Mouse (Mus musculus) stomach, embryonic 15.5 days (tissue): ENCODE data around the gene Podnl1. TPM values are rescaled to one million over a fixed set of nuclear protein-coding genes. Genes with fewer than 3 reads are reported as not detected.
A peak's percentile ranks its signal among the peaks of the same experiment; 100 is the strongest.

Experiments
- ATAC-seq: fragments of 200-750 bp; cut with Nextera tagmentation; 2 replicates; pipeline ENCODE4 v1.8.0; 2017; ENCODE audit warnings: low read depth, moderate number of reproducible peaks, moderate TSS enrichment; ENCODE audit not compliant: insufficient read depth, low FRiP score
- H3K27ac ChIP-seq: fragments of 300-500 bp; sonication (generic); 2 replicates; pipeline ENCODE4 v1.5.1; 2015; ENCODE audit warnings: mild to moderate bottlenecking, inconsistent platforms
- H3K27me3 ChIP-seq: fragments of 300-500 bp; sonication (generic); replicated peaks from 2 replicates; pipeline ENCODE4 v1.6.1; 2015; ENCODE audit warnings: inconsistent platforms
- H3K36me3 ChIP-seq: fragments of 300-500 bp; sonication (generic); 2 replicates; pipeline ENCODE4 v1.6.1; 2015; ENCODE audit warnings: inconsistent platforms
- H3K4me1 ChIP-seq: fragments of 300-500 bp; sonication (generic); 2 replicates; pipeline ENCODE4 v1.6.1; 2015; ENCODE audit warnings: inconsistent platforms
- H3K4me2 ChIP-seq: fragments of 300-500 bp; sonication (generic); 2 replicates; pipeline ENCODE4 v1.6.1; 2015; ENCODE audit warnings: mild to moderate bottlenecking, inconsistent platforms
- H3K4me3 ChIP-seq: fragments of 300-500 bp; sonication (generic); replicated peaks from 2 replicates; pipeline ENCODE4 v1.5.1; 2015; ENCODE audit warnings: inconsistent platforms
- H3K9ac ChIP-seq: fragments of 300-500 bp; sonication (generic); 2 replicates; pipeline ENCODE4 v1.6.1; 2015; ENCODE audit warnings: inconsistent platforms
- H3K9me3 ChIP-seq: fragments of 300-500 bp; sonication (generic); 2 replicates; pipeline ENCODE4 v1.6.1; 2016; ENCODE audit warnings: inconsistent platforms
- WGBS: fragments of 180-500 bp; shearing (Covaris S2); methylation state at CpG from one replicate; pipeline ENCODE4 v1.1.7; 2015; 5-methylcytosine and 5-hydroxymethylcytosine counted together
- polyA plus RNA-seq: library from polyadenylated mRNA; unstranded; fragments of >200 nt; fragmentation: Nextera tagmentation; extraction: Ambion mirVana; gene quantifications from 2 replicates; pipeline ENCODE4 v1.2.1, GENCODE M21; 2015

Podnl1 gene
- polyA plus RNA-seq, result 0.36 and 0.39 TPM in 2 replicates

DNA sequence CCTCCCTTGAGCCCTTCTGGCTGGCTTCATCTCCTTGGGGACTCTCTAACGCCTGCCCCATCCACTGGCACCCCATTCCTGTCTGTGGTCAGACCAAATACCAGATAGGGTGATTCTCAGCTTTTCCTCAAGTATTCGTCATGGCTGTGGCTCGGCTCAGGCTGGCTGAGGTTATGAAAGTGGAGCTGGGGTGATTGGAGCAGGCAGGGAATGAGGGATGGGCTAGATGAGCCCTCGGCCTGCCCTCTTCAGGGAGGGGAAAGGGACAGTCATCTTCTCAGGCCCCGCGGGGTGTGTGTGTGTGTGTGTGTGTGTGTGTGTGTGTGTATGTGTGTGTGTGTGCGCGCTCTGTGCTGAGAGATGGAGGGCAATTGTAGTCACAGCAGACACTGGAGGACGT lies at the start of gene Podnl1:
TSS of gene Podnl1 (plus strand) at position 334 of the 400 bp plus-strand sequence.
- Histone ChIP-seq H3K9ac (no peak within 1 kb of the TSS), H3K4me2 (no peak within 1 kb of the TSS), H3K4me3 (no peak within 1 kb of the TSS), H3K9me3 (no peaks in the 10 kb centered on the region), H3K27me3 (no peaks in the 10 kb centered on the region), H3K27ac (no peak within 1 kb of the TSS), H3K4me1 (no peaks in the 10 kb centered on the region), H3K36me3 (no peaks in the 10 kb centered on the region)
- 37% methylated on average over 9 of the region's 9 CpGs for WGBS
- ATAC-seq, result no peak

DNA sequence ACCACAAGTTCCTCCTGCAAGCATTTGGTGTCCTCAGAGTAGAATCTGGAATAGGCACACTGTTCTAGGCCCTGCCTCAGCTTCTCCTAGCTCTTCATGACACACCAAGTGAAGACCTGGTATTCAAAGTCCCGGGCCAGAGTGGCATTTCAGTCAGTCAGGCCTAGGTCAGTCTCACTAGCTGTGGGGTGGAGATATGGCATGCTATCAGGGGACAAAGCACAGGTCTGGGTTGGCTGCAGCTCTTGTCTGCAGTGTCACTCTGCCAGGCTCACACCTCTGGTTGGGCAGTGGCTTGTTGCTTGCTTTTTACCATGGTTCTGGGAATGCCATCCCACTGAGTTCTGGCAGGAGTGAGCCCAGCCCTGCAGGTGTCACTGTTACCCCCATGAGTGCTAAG lies 49.4 kb upstream of the Podnl1 start:
- ATAC-seq, result no peak

DNA sequence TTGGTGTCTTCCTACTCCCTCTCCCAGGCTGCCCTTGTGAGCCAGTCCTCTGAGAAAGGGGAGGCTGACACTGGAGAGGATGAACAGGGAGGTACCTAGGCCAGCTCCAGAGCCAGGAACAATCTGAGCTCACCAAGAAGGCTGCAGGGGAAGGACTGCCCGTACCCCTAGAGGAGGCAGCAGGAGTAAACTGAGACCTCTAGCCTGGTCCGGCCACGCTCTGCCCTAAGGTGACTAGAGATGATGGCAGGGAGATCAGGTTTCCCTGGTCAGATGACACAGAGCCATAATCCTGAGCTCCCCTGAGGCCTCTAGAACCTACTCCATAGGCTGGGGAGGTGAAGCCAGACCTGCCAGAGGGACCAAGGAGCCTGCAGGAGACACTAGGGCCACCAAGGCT lies 48.9 kb upstream of the Podnl1 start:
- 72% methylated on average over 3 of the region's 3 CpGs for WGBS
- Histone ChIP-seq H3K27me3 (no peaks in the 10 kb centered on the region), H3K36me3 (peaks cover 16% of the 10 kb centered on the region), H3K4me1 (peaks cover 15% of the 10 kb centered on the region; the same call in 1 of the 2 replicates), H3K27ac (no peak overlapping the region), H3K9me3 (no peaks in the 10 kb centered on the region), H3K4me2 (no peak overlapping the region), H3K4me3 (no peak overlapping the region), H3K9ac (no peak overlapping the region)
- ATAC-seq, result no peak

More for the DNA sequence above, 49.4 kb upstream of the Podnl1 start:
- H3K36me3 ChIP-seq, result peaks cover 15% of the 10 kb centered on the region
- H3K27me3 ChIP-seq, result no peaks in the 10 kb centered on the region
- H3K27ac ChIP-seq, result no peak overlapping the region
- H3K9me3 ChIP-seq, result no peaks in the 10 kb centered on the region
- no peak overlapping the region for H3K9ac ChIP-seq
- H3K4me2 ChIP-seq, result no peak overlapping the region
- H3K4me3 ChIP-seq, result no peak overlapping the region
- WGBS, result 84% methylated on average over 1 of the region's 1 CpGs
- peaks cover 19% of the 10 kb centered on the region for H3K4me1 ChIP-seq

DNA sequence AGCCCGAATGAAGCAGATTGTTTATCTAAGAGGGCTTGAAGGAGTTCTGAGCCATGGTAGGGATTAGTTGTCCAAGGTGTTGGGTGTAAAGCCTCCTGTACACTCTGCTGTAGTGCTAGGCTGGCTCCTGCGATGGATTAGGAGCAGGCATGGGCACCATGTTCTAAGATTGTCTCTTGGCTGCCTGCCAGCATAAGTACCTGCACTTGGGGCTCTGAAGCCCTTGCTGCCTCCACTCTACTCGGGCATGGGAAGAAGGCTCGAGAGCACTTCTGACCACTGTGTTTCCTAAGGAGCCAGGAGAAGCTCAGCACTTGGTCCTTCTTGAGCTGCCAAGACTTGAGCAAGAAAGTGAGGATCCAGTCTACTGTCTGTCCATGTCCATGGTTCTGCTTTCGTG lies 46.6 kb upstream of the Podnl1 start:
- no peak for ATAC-seq
- H3K36me3 ChIP-seq, result peaks cover 31% of the 10 kb centered on the region
- whole genome bisulfite sequencing, result 74% methylated on average over 5 of the region's 5 CpGs

DNA sequence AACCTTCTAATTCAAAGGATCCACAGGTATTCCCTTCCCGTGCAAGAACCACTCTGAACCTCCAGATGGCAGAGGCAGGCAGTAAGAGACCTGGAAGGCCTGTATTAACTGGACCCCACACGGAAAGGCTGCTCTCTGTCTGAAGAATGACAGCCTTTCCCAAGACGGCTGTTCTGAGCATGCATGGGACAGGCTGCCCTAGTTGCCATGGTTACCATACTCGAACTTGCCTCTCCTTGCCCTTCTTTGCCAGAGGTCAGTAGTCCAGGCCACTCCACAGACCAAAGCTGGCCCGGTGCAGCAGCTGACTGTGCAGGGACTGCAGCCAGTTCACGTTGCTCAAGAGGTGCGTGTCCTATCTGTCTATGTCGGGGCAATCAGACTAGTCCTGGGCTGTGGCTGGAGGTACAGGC lies 42.0 kb upstream of the Podnl1 start:
- Histone ChIP-seq H3K4me1 (0 out of 2 replicates have a peak, but pooled peaks cover 3% of the 10 kb centered on the region), H3K27ac (no peak overlapping the region)
- peak; percentile 37; the same call in 1 of the 2 replicates for ATAC-seq

More for the DNA sequence above, 46.6 kb upstream of the Podnl1 start:
- Histone ChIP-seq H3K4me1 (0 out of 2 replicates have a peak, but pooled peaks cover 3% of the 10 kb centered on the region), H3K4me3 (no peak overlapping the region), H3K27me3 (no peaks in the 10 kb centered on the region), H3K4me2 (no peak overlapping the region), H3K9ac (no peak overlapping the region), H3K27ac (no peak overlapping the region), H3K9me3 (no peaks in the 10 kb centered on the region)

DNA sequence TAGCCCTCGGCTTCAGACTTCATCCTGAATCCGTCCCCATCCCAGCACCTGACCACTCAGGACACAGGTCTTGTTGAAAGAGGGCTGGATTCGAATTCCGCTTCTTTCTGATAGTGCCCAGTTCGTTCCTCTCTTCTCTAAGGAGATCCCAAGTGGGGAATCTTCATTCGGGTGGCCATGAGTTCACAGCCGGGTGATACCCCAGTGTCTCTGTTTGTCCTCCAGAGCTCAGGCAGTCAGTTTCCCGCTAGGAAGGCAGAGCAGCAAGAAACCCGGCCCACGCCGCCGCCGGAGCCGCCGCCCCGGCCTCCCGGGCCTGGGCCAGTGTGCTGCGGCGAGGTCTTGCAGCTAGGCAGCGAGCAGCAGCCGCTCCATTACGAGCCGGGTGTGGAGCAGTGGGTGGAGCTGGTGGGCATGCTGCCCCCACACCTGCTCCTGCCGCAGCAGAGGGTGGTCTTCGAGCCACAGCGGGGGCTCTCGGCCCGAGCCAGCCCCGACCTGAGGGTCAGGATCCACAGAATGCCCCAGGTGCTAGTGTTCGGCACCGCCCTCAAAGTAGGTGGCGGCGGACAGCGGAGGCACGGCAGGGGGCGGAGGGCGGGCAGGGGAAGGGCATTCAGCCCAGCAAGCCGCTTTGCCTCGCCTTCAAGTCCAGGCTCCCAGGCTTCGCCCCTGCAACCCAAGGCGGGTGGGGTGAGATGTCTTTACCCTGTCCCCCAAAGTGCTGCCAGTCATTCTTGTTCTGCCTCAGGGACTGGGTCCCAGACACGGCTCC lies 41.3 kb upstream of the Podnl1 start:
- Histone ChIP-seq H3K4me3 (no peak overlapping the region), H3K9ac (no peak overlapping the region), H3K4me1 (0 out of 2 replicates have a peak, but pooled peaks cover 3% of the 10 kb centered on the region), H3K27me3 (no peaks in the 10 kb centered on the region), H3K9me3 (no peaks in the 10 kb centered on the region), H3K4me2 (peak overlapping the region; percentile 30), H3K36me3 (peaks cover 46% of the 10 kb centered on the region), H3K27ac (no peak overlapping the region)
- WGBS, result 57% methylated on average over 42 of the region's 42 CpGs
- no peak for ATAC-seq

More for the DNA sequence above, 42.0 kb upstream of the Podnl1 start:
- Histone ChIP-seq H3K4me2 (no peak overlapping the region), H3K4me3 (no peak overlapping the region), H3K27me3 (no peaks in the 10 kb centered on the region), H3K9me3 (no peaks in the 10 kb centered on the region), H3K36me3 (peaks cover 46% of the 10 kb centered on the region), H3K9ac (no peak overlapping the region)
- 35% methylated on average over 8 of the region's 8 CpGs for WGBS

DNA sequence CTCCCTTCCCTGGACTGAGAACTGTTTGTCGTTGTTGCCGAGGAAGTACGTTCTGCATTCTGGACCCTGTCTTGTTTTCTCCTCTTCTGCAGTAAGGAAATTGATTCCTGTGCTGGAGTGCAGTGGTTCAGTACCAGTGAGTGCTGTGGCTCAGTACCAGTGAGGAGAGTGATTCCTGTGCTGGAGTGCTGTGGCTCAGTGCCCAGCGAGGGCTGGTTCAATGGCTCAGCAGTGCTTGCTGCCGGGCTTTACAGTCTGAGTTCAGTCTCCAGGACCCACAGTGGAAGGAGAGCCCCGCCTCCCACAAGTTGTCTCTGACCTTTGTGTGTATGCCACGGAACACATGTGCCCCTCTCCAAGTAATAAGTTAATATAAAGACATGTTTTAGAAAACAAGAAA lies 38.6 kb upstream of the Podnl1 start:
- 0 out of 2 replicates have a peak, but pooled peaks cover 3% of the 10 kb centered on the region for H3K4me1 ChIP-seq
- no peak overlapping the region for H3K9ac ChIP-seq
- H3K4me2 ChIP-seq, result no peak overlapping the region
- no peak overlapping the region for H3K4me3 ChIP-seq
- no peaks in the 10 kb centered on the region for H3K27me3 ChIP-seq
- no peaks in the 10 kb centered on the region for H3K9me3 ChIP-seq
- no peak overlapping the region for H3K27ac ChIP-seq
- H3K36me3 ChIP-seq, result peaks cover 37% of the 10 kb centered on the region
- WGBS, result 89% methylated on average over 7 of the region's 7 CpGs
- no peak for ATAC-seq

DNA sequence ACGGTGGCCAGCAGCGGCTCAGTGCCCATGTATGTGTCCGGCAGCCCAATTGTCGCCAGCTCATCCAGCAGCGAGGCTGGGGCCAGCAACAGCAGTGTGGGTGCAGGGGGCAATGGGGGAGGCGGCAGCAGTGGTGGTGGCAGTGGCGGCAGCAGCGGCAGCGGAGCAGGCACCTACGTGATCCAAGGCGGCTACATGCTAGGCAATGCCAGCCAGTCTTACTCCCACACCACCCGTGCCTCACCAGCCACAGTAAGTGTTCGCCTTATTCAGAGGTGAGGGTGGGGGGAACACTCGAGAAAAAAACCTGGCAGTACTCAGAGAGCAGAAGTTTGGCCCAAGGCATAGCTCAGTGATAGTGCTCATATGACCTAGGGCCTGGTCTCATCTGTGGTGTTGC lies 38.0 kb upstream of the Podnl1 start:
- Histone ChIP-seq H3K4me3 (no peak overlapping the region), H3K9ac (no peak overlapping the region), H3K4me1 (0 out of 2 replicates have a peak, but pooled peaks cover 3% of the 10 kb centered on the region), H3K27me3 (no peaks in the 10 kb centered on the region), H3K27ac (no peak overlapping the region), H3K9me3 (no peaks in the 10 kb centered on the region), H3K4me2 (no peak overlapping the region), H3K36me3 (peaks cover 36% of the 10 kb centered on the region)
- no peak for ATAC-seq
- 95% methylated on average over 14 of the region's 14 CpGs for WGBS

DNA sequence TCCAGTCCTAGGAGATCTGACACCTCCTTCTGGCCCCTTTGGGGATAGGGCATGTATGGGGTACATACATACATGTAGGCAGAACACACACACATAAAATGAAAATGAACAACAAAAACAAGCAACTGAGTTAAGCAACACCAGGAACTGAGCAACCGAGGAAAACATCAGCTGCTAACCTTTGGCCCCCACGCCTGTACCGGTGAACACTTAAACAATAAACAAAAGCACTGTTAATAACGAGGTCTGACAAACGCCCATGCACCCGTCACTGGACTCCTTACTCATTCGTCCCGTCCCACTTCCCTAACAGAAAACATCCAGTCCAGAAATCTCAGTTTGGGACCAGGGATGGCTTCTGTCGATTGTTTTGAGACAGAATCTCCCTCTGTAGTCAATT lies 36.5 kb upstream of the Podnl1 start:
- ATAC-seq, result no peak
- no peak overlapping the region for H3K9ac ChIP-seq
- no peak overlapping the region for H3K4me3 ChIP-seq
- no peaks in the 10 kb centered on the region for H3K27me3 ChIP-seq
- H3K9me3 ChIP-seq, result no peaks in the 10 kb centered on the region
- no peak overlapping the region for H3K4me2 ChIP-seq
- WGBS, result 67% methylated on average over 9 of the region's 9 CpGs
- H3K4me1 ChIP-seq, result no peaks in the 10 kb centered on the region
- no peak overlapping the region for H3K27ac ChIP-seq
- peaks cover 42% of the 10 kb centered on the region for H3K36me3 ChIP-seq

DNA sequence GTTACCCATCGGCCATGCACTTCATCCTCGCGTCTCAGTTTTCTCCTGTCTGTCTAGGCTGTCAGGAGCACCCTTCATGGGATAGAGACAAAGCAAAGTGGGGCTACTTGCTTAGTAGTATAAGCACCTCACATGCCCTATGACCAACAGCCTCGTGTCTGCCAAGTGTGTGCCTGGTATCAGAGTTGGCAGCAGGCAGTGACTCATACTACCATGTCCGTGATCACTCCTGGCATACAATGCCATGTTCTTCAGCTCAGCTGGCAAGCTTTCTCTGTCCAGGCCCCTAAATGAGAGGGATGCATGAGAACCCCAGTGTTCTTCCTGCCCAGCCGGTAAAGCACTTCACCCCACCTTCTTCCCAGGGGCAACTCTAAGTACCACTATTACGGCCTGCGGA lies 35.2 kb upstream of the Podnl1 start:
- H3K27me3 ChIP-seq, result no peaks in the 10 kb centered on the region
- 84% methylated on average over 8 of the region's 8 CpGs for WGBS
- H3K27ac ChIP-seq, result no peak overlapping the region
- peaks cover 53% of the 10 kb centered on the region for H3K36me3 ChIP-seq
- H3K4me2 ChIP-seq, result no peak overlapping the region
- no peaks in the 10 kb centered on the region for H3K4me1 ChIP-seq
- no peak overlapping the region for H3K9ac ChIP-seq
- no peak overlapping the region for H3K4me3 ChIP-seq
- no peaks in the 10 kb centered on the region for H3K9me3 ChIP-seq
- ATAC-seq, result no peak

DNA sequence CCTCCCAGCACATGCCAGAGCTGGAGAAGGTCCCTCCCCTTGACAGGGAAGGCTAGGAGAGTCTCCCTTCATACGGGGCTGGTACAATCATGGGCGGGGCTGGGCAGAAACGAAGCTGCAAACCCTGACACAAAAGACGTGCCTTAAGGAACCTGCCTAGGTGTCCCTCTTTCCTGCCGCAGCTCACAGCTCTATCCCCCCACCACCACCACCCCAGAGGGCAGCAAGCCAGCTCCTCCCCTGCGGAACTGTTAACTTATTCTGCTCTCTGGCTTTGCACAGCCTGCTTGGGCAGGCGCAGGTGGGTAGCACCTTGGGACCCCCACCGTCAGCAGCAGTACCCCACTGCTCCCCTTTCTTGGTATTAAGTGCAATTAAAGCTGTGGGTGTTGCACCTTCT lies 29.7 kb upstream of the Podnl1 start:
- no peak overlapping the region for H3K4me2 ChIP-seq
- no peaks in the 10 kb centered on the region for H3K9me3 ChIP-seq
- no peak overlapping the region for H3K9ac ChIP-seq
- 65% methylated on average over 8 of the region's 8 CpGs for WGBS
- no peak overlapping the region for H3K27ac ChIP-seq
- no peak for ATAC-seq
- H3K36me3 ChIP-seq, result peaks cover 61% of the 10 kb centered on the region
- H3K27me3 ChIP-seq, result no peaks in the 10 kb centered on the region
- H3K4me3 ChIP-seq, result no peak overlapping the region
- H3K4me1 ChIP-seq, result no peaks in the 10 kb centered on the region

DNA sequence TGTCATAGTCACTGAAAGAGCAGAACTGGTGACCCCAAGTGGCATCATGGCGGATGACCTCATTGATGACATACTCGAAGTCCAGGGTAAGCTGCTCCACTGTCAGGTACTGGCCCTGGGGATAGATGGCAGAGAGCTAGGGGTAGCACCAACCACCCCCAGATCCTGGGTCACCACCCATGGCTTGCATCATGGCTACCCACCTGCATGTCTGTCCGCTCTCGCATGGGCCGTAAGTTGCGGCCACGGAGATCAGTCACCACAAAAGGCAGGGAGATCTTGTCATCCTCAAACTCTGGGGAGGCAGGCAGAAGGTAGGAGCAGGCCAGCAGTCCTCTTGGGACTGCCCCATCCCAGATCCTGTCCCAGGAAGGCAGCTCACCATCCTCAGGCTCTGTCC lies 27.4 kb upstream of the Podnl1 start:
- WGBS, result 94% methylated on average over 7 of the region's 7 CpGs
- H3K27ac ChIP-seq, result no peak overlapping the region
- ATAC-seq, result no peak

More for the DNA sequence above, 27.4 kb upstream of the Podnl1 start:
- no peaks in the 10 kb centered on the region for H3K27me3 ChIP-seq
- peaks cover 54% of the 10 kb centered on the region for H3K36me3 ChIP-seq
- H3K4me3 ChIP-seq, result no peak overlapping the region
- H3K9ac ChIP-seq, result no peak overlapping the region
- peaks cover 6% of the 10 kb centered on the region; the same call in 1 of the 2 replicates for H3K4me1 ChIP-seq
- no peaks in the 10 kb centered on the region for H3K9me3 ChIP-seq
- no peak overlapping the region for H3K4me2 ChIP-seq
